Mouse (Mus musculus) heart, postnatal 0 days (tissue): ENCODE data around the gene Gm11060.

ENCODE experiments used
- CTCF ChIP-seq: IDR thresholded peaks from 2 replicates; pipeline ENCODE4 v1.5.1; 2016; ENCODE audit warnings: antibody characterized with exemption, control low read depth, low read depth
- EP300 ChIP-seq: IDR thresholded peaks from 2 replicates; pipeline ENCODE4 v1.6.1; 2016; ENCODE audit warnings: antibody characterized with exemption, low read depth

GRCm38 (mm10) chr2:105123881-105124280, 32.1 kb downstream of the Gm11060 start:
- TF ChIP-seq CTCF (no peak), EP300 (no peak)
